Mouse (Mus musculus) liver, adult 2 months (tissue): Measurements from ENCODE around the gene Pax8. TPM values are rescaled to one million over a fixed set of nuclear protein-coding genes. Genes with fewer than 3 reads are reported as not detected.

Experiments used
- DNase-seq: peaks from one replicate; pipeline ENCODE4 v3.0.0-alpha.2; 2011; ENCODE audit warnings: low read depth, low spot score; ENCODE audit errors: extremely low read depth
- H3K27ac ChIP-seq: fragments of 200-500 bp; replicated peaks from 2 replicates; pipeline ENCODE4 v1.5.1; 2012; ENCODE audit warnings: low read depth, mild to moderate bottlenecking, control low read depth, inconsistent platforms, low read length; ENCODE audit not compliant: insufficient read depth
- H3K27me3 ChIP-seq: fragments of 200-500 bp; 2 replicates; pipeline ENCODE4 v1.6.1; 2012; ENCODE audit warnings: mild to moderate bottlenecking, moderate library complexity, low read length, inconsistent platforms; ENCODE audit not compliant: control insufficient read depth, insufficient read depth
- H3K36me3 ChIP-seq: fragments of 200-500 bp; 2 replicates; pipeline ENCODE4 v1.6.1; 2012; ENCODE audit warnings: low read length, inconsistent platforms; ENCODE audit not compliant: control insufficient read depth, insufficient read depth
- H3K4me1 ChIP-seq: fragments of 200-500 bp; 2 replicates; pipeline ENCODE4 v1.6.1; 2011; ENCODE audit warnings: low read length; ENCODE audit not compliant: control insufficient read depth, insufficient read depth
- H3K4me3 ChIP-seq: fragments of 200-500 bp; 2 replicates; pipeline ENCODE4 v1.5.1; 2011; ENCODE audit warnings: low read depth, mild to moderate bottlenecking, control low read depth, low read length, moderate library complexity; ENCODE audit not compliant: insufficient read depth
- H3K79me2 ChIP-seq: fragments of 200-500 bp; 2 replicates; pipeline ENCODE4 v1.6.1; 2012; ENCODE audit warnings: inconsistent platforms, mild to moderate bottlenecking, low read length, moderate library complexity; ENCODE audit not compliant: control insufficient read depth, insufficient read depth
- H3K9ac ChIP-seq: fragments of 200-500 bp; 2 replicates; pipeline ENCODE4 v1.6.1; 2012; ENCODE audit warnings: low read depth, mild to moderate bottlenecking, control low read depth, inconsistent platforms, low read length
- CTCF ChIP-seq: fragments of 200-500 bp; IDR thresholded peaks from 2 replicates; pipeline ENCODE4 v1.5.1; 2011; ENCODE audit warnings: low read depth, low read length, control low read depth
- POLR2A ChIP-seq: fragments of 200-500 bp; IDR thresholded peaks from 2 replicates; pipeline ENCODE4 v1.6.1; 2011; ENCODE audit warnings: low read length, control low read depth; ENCODE audit not compliant: insufficient read depth; ENCODE audit errors: extremely low read depth
- WGBS: fragments of 180-500 bp; shearing (Covaris S2); methylation state at CpG from one replicate; pipeline ENCODE4 v1.1.7; 2018; 5-methylcytosine and 5-hydroxymethylcytosine counted together
- polyA plus RNA-seq: library from polyadenylated mRNA; depleted of rRNA; stranded (reverse); fragments of >200 nt; gene quantifications from 2 replicates; pipeline ENCODE4 v1.2.3, GENCODE M21; 2012
- total RNA-seq: library from RNA; depleted of rRNA; stranded (reverse); fragments of >200 nt; gene quantifications from 2 replicates; pipeline ENCODE4 v1.2.3, GENCODE M21; 2014

Pax8 gene
- total and polyA plus RNA-seq, 2 experiments = 0.09 TPM; not detected in 1

DNA sequence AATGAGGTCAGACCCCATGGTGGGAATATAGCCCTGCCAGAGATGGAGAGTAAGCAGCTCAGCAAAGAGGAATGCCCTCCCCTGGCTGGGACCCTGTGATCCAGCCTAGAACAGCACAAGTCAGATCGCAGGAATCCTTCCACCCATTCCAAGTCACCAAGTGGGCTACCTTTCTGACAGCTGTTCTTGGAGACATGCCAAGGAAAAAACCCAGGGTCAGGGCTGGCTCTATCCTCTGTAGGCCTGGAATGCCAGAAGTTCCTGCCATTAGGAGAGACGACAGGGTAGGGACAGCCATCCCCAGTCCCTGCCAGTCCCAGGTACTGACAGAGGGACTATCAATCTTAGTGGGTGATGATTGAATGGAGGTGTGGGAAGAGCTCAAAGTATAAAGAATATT lies 4.5 kb upstream of the Pax8 start:
- DNase-seq = no peak
- H3K4me3 ChIP-seq = no peak overlapping the region
- peaks cover 13% of the 10 kb centered on the region; the same call in 1 of the 2 replicates for H3K4me1 ChIP-seq
- 60% methylated on average over 2 of the region's 2 CpGs for WGBS
- H3K9ac ChIP-seq = no peak overlapping the region
- H3K27me3 ChIP-seq = no peaks in the 10 kb centered on the region
- H3K79me2 ChIP-seq = no peaks in the 10 kb centered on the region
- no peaks in the 10 kb centered on the region for H3K36me3 ChIP-seq
- TF ChIP-seq CTCF (no peak), POLR2A (no peak)
- no peak overlapping the region for H3K27ac ChIP-seq

DNA sequence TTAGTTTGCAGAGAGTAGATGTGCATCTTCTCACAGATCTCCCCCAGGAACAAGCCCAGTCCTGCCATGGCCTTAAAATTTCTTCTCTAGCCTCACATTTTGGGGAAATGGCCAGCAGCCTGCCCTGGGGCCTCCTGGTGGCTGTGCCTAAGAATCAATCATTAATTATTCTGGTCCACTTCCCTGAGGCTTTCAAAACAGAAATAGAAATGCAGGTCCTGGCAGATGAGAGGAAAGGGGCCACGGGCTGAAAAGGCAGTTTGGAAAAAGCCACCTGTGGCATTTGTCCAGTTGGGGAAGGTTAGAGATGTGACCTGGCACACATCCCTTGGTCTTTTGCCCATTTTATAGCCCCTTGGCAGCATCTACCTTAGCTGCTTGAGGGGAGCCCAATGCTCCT lies 3.8 kb upstream of the Pax8 start:
- H3K27ac ChIP-seq = 0 out of 2 replicates have a peak overlapping the region, but pooled peaks have one; percentile 31
- 6% methylated on average over 1 of the region's 1 CpGs for WGBS
- peaks cover 2% of the 10 kb centered on the region; the same call in 1 of the 2 replicates for H3K27me3 ChIP-seq
- H3K36me3 ChIP-seq = no peaks in the 10 kb centered on the region
- H3K79me2 ChIP-seq = no peaks in the 10 kb centered on the region
- H3K9ac ChIP-seq = no peak overlapping the region
- no peak overlapping the region for H3K4me3 ChIP-seq
- peaks cover 13% of the 10 kb centered on the region; the same call in 1 of the 2 replicates for H3K4me1 ChIP-seq
- TF ChIP-seq CTCF (peak; percentile 23; the same call in 1 of the 2 replicates), POLR2A (no peak)
- DNase-seq = peak; percentile 76

DNA sequence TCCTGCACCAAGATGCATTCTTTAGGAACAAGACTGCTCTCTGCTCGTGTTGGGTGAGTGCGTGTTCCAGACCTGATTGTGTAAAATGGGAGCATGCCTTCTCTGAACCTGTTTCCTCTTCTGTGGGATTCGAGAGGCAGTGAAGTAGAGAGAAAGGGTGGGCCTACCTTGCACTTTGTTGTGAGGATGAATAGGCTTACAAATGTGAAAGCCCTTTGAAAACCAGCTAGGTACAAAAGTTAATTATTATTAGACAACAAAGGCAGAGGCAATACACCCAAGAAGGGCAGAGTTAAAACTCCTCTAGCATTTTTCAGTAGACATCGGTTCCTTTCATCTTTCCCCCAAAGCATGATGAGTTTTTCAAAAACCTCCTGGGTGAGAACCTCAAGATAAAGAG lies 3.2 kb upstream of the Pax8 start:
- peak; percentile 80 for DNase-seq
- TF ChIP-seq CTCF = no peak
- TF ChIP-seq POLR2A = no peak
- no peaks in the 10 kb centered on the region for H3K36me3 ChIP-seq
- no peaks in the 10 kb centered on the region for H3K79me2 ChIP-seq
- peaks cover 13% of the 10 kb centered on the region; the same call in 1 of the 2 replicates for H3K4me1 ChIP-seq
- 47% methylated on average over 4 of the region's 4 CpGs for WGBS
- H3K27me3 ChIP-seq = peaks cover 3% of the 10 kb centered on the region; the same call in 1 of the 2 replicates
- H3K4me3 ChIP-seq = no peak overlapping the region
- peak overlapping the region; percentile 65 for H3K27ac ChIP-seq
- no peak overlapping the region for H3K9ac ChIP-seq

DNA sequence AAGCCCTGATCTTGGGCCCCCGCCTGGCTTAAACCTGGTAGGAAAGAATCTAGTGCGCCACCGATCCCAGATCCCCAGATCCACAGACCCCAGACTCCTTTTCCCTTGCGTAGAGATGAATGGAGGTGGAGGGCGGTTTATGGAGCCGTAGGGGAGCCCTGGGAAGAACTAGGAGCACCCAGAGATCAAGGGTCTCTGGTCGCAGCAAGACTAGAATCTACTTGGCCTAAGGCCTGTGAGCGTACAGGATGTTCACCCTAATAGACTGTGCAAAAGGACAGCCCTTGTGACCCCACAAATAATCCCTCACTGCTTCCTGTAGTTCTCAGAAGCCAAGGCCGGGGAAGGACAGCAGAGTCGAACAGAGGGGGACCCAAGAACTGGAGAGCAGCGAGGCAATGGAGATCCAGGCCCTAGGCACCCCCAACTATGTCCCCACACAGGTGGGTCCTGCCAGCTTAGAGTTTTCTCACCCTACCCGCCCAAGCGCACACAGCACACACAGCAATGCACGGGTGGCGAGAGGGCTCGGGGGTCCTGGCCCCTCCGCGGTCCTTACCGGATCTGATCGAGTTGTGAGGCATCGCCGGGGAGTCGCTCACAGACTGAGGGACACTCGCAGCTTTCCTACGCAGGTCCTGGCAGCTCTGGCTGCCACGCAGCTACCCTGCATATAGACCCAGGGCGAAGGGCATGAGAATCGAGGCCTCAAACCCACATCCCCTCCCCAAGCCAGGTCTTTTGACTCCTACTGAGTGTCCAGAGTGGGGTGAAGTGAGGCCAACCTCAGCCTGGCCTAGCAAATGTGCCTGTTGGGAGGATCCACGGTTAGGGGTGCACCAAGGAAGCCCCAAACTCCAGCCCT lies 653 bp downstream of the Pax8 start:
- H3K9ac ChIP-seq = no peak overlapping the region
- H3K36me3 ChIP-seq = no peaks in the 10 kb centered on the region
- peaks cover 9% of the 10 kb centered on the region; the same call in 1 of the 2 replicates for H3K27me3 ChIP-seq
- H3K79me2 ChIP-seq = no peaks in the 10 kb centered on the region
- no peak overlapping the region for H3K4me3 ChIP-seq
- DNase-seq = peak; percentile 42
- H3K4me1 ChIP-seq = peaks cover 10% of the 10 kb centered on the region; the same call in 1 of the 2 replicates
- WGBS = 41% methylated on average over 29 of the region's 29 CpGs
- no peak overlapping the region for H3K27ac ChIP-seq
- TF ChIP-seq CTCF = no peak
- no peak for TF ChIP-seq POLR2A

DNA sequence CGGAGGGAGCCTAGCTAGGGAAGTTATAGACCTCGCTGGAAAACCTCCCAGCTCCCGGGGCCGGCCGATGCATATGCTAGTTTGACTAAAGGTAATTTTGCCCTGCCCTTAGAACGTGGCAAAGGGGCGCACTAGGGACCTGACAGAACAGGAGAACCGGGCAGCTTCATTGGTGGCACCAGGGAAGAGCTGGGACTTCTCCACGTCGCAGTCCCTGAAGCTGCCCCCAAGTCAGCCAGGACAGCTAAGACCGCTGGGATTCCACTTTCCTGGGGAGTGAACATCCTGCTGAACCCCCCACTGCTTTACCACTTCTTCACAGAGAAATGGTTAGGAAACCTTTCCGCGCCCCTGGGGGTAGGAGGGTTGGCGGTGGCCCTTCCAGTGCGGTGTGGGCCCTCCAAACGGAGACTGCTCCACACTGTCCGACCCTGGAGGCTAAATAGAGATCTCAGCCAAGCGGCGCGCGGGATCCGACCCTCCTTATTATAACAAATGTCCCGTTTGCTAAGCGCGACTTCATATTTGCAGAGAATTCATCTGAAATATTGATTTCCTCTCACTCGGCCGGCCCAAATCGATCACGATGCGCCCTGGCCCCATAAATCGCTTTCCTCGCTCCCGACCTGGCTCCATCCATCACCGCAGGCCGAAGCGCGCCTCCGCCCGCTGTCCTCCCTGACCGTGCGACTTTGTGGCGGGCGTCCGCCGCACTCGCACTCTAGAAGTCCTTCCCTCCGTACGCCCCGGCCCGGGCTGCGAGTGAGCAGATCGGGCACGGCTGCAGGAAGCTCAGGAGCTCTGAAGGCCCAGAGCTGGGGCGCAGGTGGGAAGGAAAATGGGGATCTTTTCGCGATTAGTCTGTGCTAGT lies 1.5 kb downstream of the Pax8 start:
- no peak overlapping the region for H3K27ac ChIP-seq
- H3K9ac ChIP-seq = no peak overlapping the region
- no peak for TF ChIP-seq POLR2A
- TF ChIP-seq CTCF = no peak
- peak; percentile 58 for DNase-seq
- peaks cover 8% of the 10 kb centered on the region for H3K4me1 ChIP-seq
- WGBS = 3% methylated on average over 56 of the region's 56 CpGs
- peaks cover 9% of the 10 kb centered on the region; the same call in 1 of the 2 replicates for H3K27me3 ChIP-seq
- H3K36me3 ChIP-seq = no peaks in the 10 kb centered on the region
- peak overlapping the region; percentile 31; the same call in 1 of the 2 replicates for H3K4me3 ChIP-seq
- no peaks in the 10 kb centered on the region for H3K79me2 ChIP-seq
